Comparison of ENCODE assay signal across 8 mouse cellular contexts in genomic region chr14:16364161-16364831, GRCm38 (mm10). TPM values are rescaled to one million over a fixed set of nuclear protein-coding genes. Genes with fewer than 3 reads are reported as not detected.
DNase-seq lines count a peak whose midpoint lies in the region; ATAC-seq and TF ChIP-seq lines count a peak whose summit lies in the region.

No protein-coding gene starts in this region.

- TF ChIP-seq EP300 in heart, adult 2 months (IDR thresholded peaks at IDR 0.05; ENCODE audit: insufficient read depth, low read depth, low read length) = no peak

- peaks cover 44% of the 10 kb centered on the region for H3K79me2 ChIP-seq in C2C12 (ENCODE audit: control insufficient read depth, insufficient read depth)
- H3K79me2 ChIP-seq in heart, adult 2 months (replicated peaks; ENCODE audit: control insufficient read depth, insufficient read depth, low read length) = no peaks in the 10 kb centered on the region

- no peaks in the 10 kb centered on the region for H3K27me3 ChIP-seq in C2C12 (ENCODE audit: control insufficient read depth, insufficient read depth, insufficient read length)
- no peaks in the 10 kb centered on the region for H3K27me3 ChIP-seq in heart, adult 2 months (ENCODE audit: control insufficient read depth, insufficient read depth, low read length)
- no peaks in the 10 kb centered on the region for H3K27me3 ChIP-seq in kidney, adult 2 months (replicated peaks; ENCODE audit: control insufficient read depth, insufficient read depth, low read length)
- no peaks in the 10 kb centered on the region for H3K27me3 ChIP-seq in limb, embryonic 15.5 days
- H3K27me3 ChIP-seq in midbrain, embryonic 16.5 days (ENCODE audit: control insufficient read depth, insufficient read depth, low read depth, low read length) = no peaks in the 10 kb centered on the region
- no peaks in the 10 kb centered on the region for H3K27me3 ChIP-seq in stomach, embryonic 14.5 days (ENCODE audit: control insufficient read depth, insufficient read depth, low read length)

- peak; percentile 64 for ATAC-seq in limb, embryonic 15.5 days (ENCODE audit: insufficient number of reproducible peaks, low FRiP score, low TSS enrichment, low read depth)
- peak; percentile 79 for ATAC-seq in midbrain, embryonic 16.5 days
- ATAC-seq in stomach, embryonic 14.5 days (ENCODE audit: insufficient number of reproducible peaks, insufficient read depth, low FRiP score, low read depth) = peak; percentile 71

- peak overlapping the region; percentile 64 for H3ac ChIP-seq in C2C12 (ENCODE audit: control insufficient read depth, insufficient read length, low read depth)

- H3K4me2 ChIP-seq in limb, embryonic 15.5 days = peak overlapping the region; percentile 79
- H3K4me2 ChIP-seq in midbrain, embryonic 16.5 days (ENCODE audit: low read length) = peak overlapping the region; percentile 70
- H3K4me2 ChIP-seq in stomach, embryonic 14.5 days (replicated peaks; ENCODE audit: low read depth, low read length) = peak overlapping the region; percentile 57

- peak overlapping the region; percentile 87 for H3K27ac ChIP-seq in heart, adult 2 months
- H3K27ac ChIP-seq in kidney, adult 2 months (ENCODE audit: insufficient read depth, low read depth, low read length) = peak overlapping the region; percentile 95
- peak overlapping the region; percentile 97 for H3K27ac ChIP-seq in limb, embryonic 15.5 days
- peak overlapping the region; percentile 100 for H3K27ac ChIP-seq in midbrain, embryonic 16.5 days (ENCODE audit: low read length)
- H3K27ac ChIP-seq in stomach, embryonic 14.5 days (ENCODE audit: low read length) = peak overlapping the region; percentile 97

- peaks cover 6% of the 10 kb centered on the region for H3K4me1 ChIP-seq in heart, adult 2 months (ENCODE audit: control insufficient read depth, insufficient read depth, low read length)
- H3K4me1 ChIP-seq in kidney, adult 2 months (ENCODE audit: control insufficient read depth, insufficient read depth, low read length) = no peaks in the 10 kb centered on the region; the same call in 1 of the 2 replicates
- H3K4me1 ChIP-seq in limb, embryonic 15.5 days = peaks cover 10% of the 10 kb centered on the region; the same call in 1 of the 2 replicates
- H3K4me1 ChIP-seq in midbrain, embryonic 16.5 days (ENCODE audit: control insufficient read depth, insufficient read depth, low read length) = peaks cover 25% of the 10 kb centered on the region
- H3K4me1 ChIP-seq in stomach, embryonic 14.5 days (ENCODE audit: control insufficient read depth, insufficient read depth, low read length) = peaks cover 9% of the 10 kb centered on the region; the same call in 1 of the 2 replicates

- peak overlapping the region; percentile 87 for H3K9ac ChIP-seq in heart, adult 2 months (ENCODE audit: low read depth, low read length)
- H3K9ac ChIP-seq in limb, embryonic 15.5 days = peak overlapping the region; percentile 71
- peak overlapping the region; percentile 82 for H3K9ac ChIP-seq in midbrain, embryonic 16.5 days (ENCODE audit: low read depth, low read length)
- peak overlapping the region; percentile 88 for H3K9ac ChIP-seq in stomach, embryonic 14.5 days (replicated peaks; ENCODE audit: low read depth, low read length)

- peaks cover 1% of the 10 kb centered on the region for H3K36me3 ChIP-seq in C2C12 (ENCODE audit: control insufficient read depth, insufficient read depth)
- peaks cover 13% of the 10 kb centered on the region for H3K36me3 ChIP-seq in heart, adult 2 months (ENCODE audit: control insufficient read depth, insufficient read depth, low read length)
- H3K36me3 ChIP-seq in kidney, adult 2 months (ENCODE audit: control insufficient read depth, insufficient read depth, low read length) = no peaks in the 10 kb centered on the region
- H3K36me3 ChIP-seq in limb, embryonic 15.5 days = no peaks in the 10 kb centered on the region
- no peaks in the 10 kb centered on the region for H3K36me3 ChIP-seq in midbrain, embryonic 16.5 days (ENCODE audit: control insufficient read depth, insufficient read depth, low read length)
- H3K36me3 ChIP-seq in stomach, embryonic 14.5 days (ENCODE audit: control insufficient read depth, insufficient read depth, low read length) = no peaks in the 10 kb centered on the region

- no peak for TF ChIP-seq POLR2A in heart, adult 2 months (IDR thresholded peaks at IDR 0.05; ENCODE audit: insufficient read depth, low read depth, low read length)
- TF ChIP-seq POLR2A in kidney, adult 2 months (IDR thresholded peaks at IDR 0.05; ENCODE audit: low read depth, low read length) = no peak

- WGBS in heart, adult 2 months = under 1% methylated on average over 22 of the region's 32 CpGs
- WGBS in kidney, adult 2 months = 0% methylated on average over 26 of the region's 32 CpGs
- under 1% methylated on average over 25 of the region's 32 CpGs for WGBS in limb, embryonic 15.5 days
- WGBS in midbrain, embryonic 16.5 days = under 1% methylated on average over 23 of the region's 32 CpGs
- 2% methylated on average over 30 of the region's 32 CpGs for WGBS in stomach, embryonic 14.5 days

- TF ChIP-seq CTCF in C2C12 (IDR thresholded peaks at IDR 0.05; ENCODE audit: control insufficient read depth, insufficient read depth, insufficient read length) = no peak
- peak; percentile 29 for TF ChIP-seq CTCF in heart, adult 2 months (IDR thresholded peaks at IDR 0.05)
- TF ChIP-seq CTCF in kidney, adult 2 months (conservative IDR thresholded peaks at IDR 0.05; ENCODE audit: insufficient read depth, insufficient read length, low read depth, low read length) = no peak

- intact Hi-C loops in heart, adult 2 months (cut with DNase I) = loop anchor here (2.0 to 10.0 kb wide), 4 partner anchors 15 to 929 kb away; partner anchors contain the start of genes Lrrc3b, Ngly1 and Oxsm

- no peaks in the 10 kb centered on the region for H3K9me3 ChIP-seq in limb, embryonic 15.5 days
- H3K9me3 ChIP-seq in midbrain, embryonic 16.5 days (replicated peaks; ENCODE audit: control insufficient read depth, low read length, poor library complexity, severe bottlenecking) = no peaks in the 10 kb centered on the region
- H3K9me3 ChIP-seq in stomach, embryonic 14.5 days (ENCODE audit: control insufficient read depth, low read depth, low read length) = no peaks in the 10 kb centered on the region

- peak overlapping the region; percentile 63 for H3K4me3 ChIP-seq in C2C12 (ENCODE audit: insufficient read depth, poor library complexity, severe bottlenecking)
- H3K4me3 ChIP-seq in heart, adult 2 months = peak overlapping the region; percentile 96
- peak overlapping the region; percentile 86 for H3K4me3 ChIP-seq in kidney, adult 2 months (ENCODE audit: insufficient read depth, low read depth, low read length)
- H3K4me3 ChIP-seq in limb, embryonic 15.5 days = peak overlapping the region; percentile 88
- peak overlapping the region; percentile 96 for H3K4me3 ChIP-seq in midbrain, embryonic 16.5 days (ENCODE audit: low read depth, low read length)
- peak overlapping the region; percentile 84 for H3K4me3 ChIP-seq in stomach, embryonic 14.5 days (ENCODE audit: low read depth, low read length)

- H3K79me3 ChIP-seq in C2C12 (ENCODE audit: low read depth) = peaks cover 35% of the 10 kb centered on the region

- DNase-seq in adrenal gland, adult 2 months = peak; percentile 81
- DNase-seq in embryo, embryonic 11 days = peak; percentile 82
- peak; percentile 54 to 63 for DNase-seq in heart, adult 2 months
- DNase-seq in kidney, adult 2 months = peak; percentile 91

TF ChIP-seq in C2C12, 6 proteins besides CTCF, POLR2A, EP300 and RAD21:
- TF ChIP-seq MYOD1 (IDR thresholded peaks at IDR 0.05; ENCODE audit: control insufficient read depth, insufficient read length, low read depth) = no peak
- no peak for TF ChIP-seq MAX (IDR thresholded peaks at IDR 0.05)
- TF ChIP-seq MYOG (IDR thresholded peaks at IDR 0.05; ENCODE audit: control insufficient read depth, extremely low read depth, insufficient read length) = no peak
- no peak for TF ChIP-seq CEBPB (IDR thresholded peaks at IDR 0.05; ENCODE audit: low read depth)
- no peak for TF ChIP-seq USF1 (IDR thresholded peaks at IDR 0.05; ENCODE audit: low read depth)
- TF ChIP-seq FOSL1 (IDR thresholded peaks at IDR 0.05; ENCODE audit: insufficient read depth, low read length, poor library complexity, severe bottlenecking) = no peak

RNA-seq across cellular contexts. Expression of gene Top2b, which starts 0.7 kb away (rescaled TPM):
- polyA plus RNA-seq in C2C12 (2012; fragmentation: generic; extraction: Trizol) = 12.4 TPM
- total RNA-seq in adrenal gland, adult 2 months (2021) = 10 to 100 TPM; 68.7 to 80.1 TPM
- 4.3 and 5.6 TPM in 2 replicates for polyA plus RNA-seq in adrenal gland, adult 2 months (2012; rRNA removed)
- 10 to 100 TPM; 49.1 to 55.1 TPM for total RNA-seq in heart, adult 2 months (2021)
- 9.9 and 30.3 TPM in 2 replicates for polyA plus RNA-seq in heart, adult 2 months (2012; rRNA removed)
- polyA plus RNA-seq in kidney, adult 2 months (2012; rRNA removed) = 5.4 and 10.5 TPM in 2 replicates
- polyA plus RNA-seq in limb, embryonic 15.5 days (2015; fragmentation: Nextera tagmentation; extraction: Ambion mirVana) = 41.4 and 50.9 TPM in 2 replicates
- polyA plus RNA-seq in midbrain, embryonic 16.5 days (2015; fragmentation: Nextera tagmentation; extraction: Ambion mirVana) = 88.8 and 106 TPM in 2 replicates
- 64.4 and 81.7 TPM in 2 replicates for polyA plus RNA-seq in stomach, embryonic 14.5 days (2014; fragmentation: Nextera tagmentation; extraction: Ambion mirVana)

Comparison
In these comparisons a context has a peak if more than half of its experiments do, and no peak if none do; other contexts are left out.
1. Peak in every context shown above with its lines: DNase-seq, ATAC-seq, H3K4me3 ChIP-seq and H3K27ac ChIP-seq.